14 mouse cellular contexts compared by ENCODE assay signal in the genomic region with DNA sequence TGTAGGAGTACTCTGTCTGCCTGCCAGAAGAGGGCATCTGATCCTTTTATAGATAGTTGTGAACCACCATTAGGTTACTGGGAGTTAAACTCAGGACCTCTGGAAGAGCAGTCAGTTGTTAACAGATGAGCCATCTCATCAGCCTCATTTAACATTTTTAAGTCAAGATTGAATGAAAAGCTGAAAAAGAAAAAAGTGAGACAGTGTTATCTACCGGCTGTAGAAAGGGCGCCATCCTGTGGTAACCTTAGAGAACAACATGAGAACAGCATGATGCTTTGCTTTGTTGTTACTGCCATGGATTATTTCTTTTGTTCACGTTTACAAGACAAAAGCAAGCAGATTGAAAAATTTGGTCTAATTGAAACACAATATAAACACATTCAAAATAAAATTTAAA. TPM values are rescaled to one million over a fixed set of nuclear protein-coding genes. Genes with fewer than 3 reads are reported as not detected.
DNase-seq lines count a peak whose midpoint lies in the region; ATAC-seq and TF ChIP-seq lines count a peak whose summit lies in the region.
"Had no signal": no experiment of that assay in that cellular context is flagged by ENCODE, and none has a peak within 500 bp of the region (broad histone marks: within the 10 kb centered on the region; RNA-seq: fewer than 3 reads in every experiment).

No protein-coding gene starts in this region.

- H3K27me3 ChIP-seq in hindbrain, postnatal 0 days (ENCODE audit: insufficient read depth, low read length) = no peaks in the 10 kb centered on the region
- no peaks in the 10 kb centered on the region for H3K27me3 ChIP-seq in hindbrain, embryonic 14.5 days (ENCODE audit: control insufficient read depth, insufficient read depth, low read length)
- H3K27me3 ChIP-seq in stomach, postnatal 0 days (ENCODE audit: control insufficient read depth, insufficient read depth, low read length) = no peaks in the 10 kb centered on the region
- H3K27me3 ChIP-seq: lung, embryonic 15.5 days; stomach, embryonic 15.5 days had no signal

- ATAC-seq in hindbrain, postnatal 0 days = no peak
- no peak for ATAC-seq in hindbrain, embryonic 14.5 days (ENCODE audit: low FRiP score)
- ATAC-seq in stomach, postnatal 0 days (ENCODE audit: low FRiP score, low TSS enrichment) = no peak

- no peak for TF ChIP-seq EP300 in stomach, postnatal 0 days (optimal IDR thresholded peaks at IDR 0.05)

- TF ChIP-seq CTCF in hindbrain, postnatal 0 days (IDR thresholded peaks at IDR 0.05; ENCODE audit: low read depth) = peak; percentile 60
- peak; percentile 70 for TF ChIP-seq CTCF in stomach, postnatal 0 days (IDR thresholded peaks at IDR 0.05; ENCODE audit: low read depth)

- H3K4me2 ChIP-seq in hindbrain, postnatal 0 days (ENCODE audit: low read depth, low read length) = no peak overlapping the region
- H3K4me2 ChIP-seq in hindbrain, embryonic 14.5 days (replicated peaks) = no peak overlapping the region
- no peak overlapping the region for H3K4me2 ChIP-seq in stomach, postnatal 0 days (replicated peaks; ENCODE audit: low read depth)
- H3K4me2 ChIP-seq: lung, embryonic 15.5 days; stomach, embryonic 15.5 days had no signal

- H3K9ac ChIP-seq in hindbrain, postnatal 0 days (replicated peaks; ENCODE audit: low read length) = no peak overlapping the region
- H3K9ac ChIP-seq in hindbrain, embryonic 14.5 days = no peak overlapping the region
- no peak overlapping the region for H3K9ac ChIP-seq in stomach, postnatal 0 days (ENCODE audit: low read length)
- H3K9ac ChIP-seq: lung, embryonic 15.5 days; stomach, embryonic 15.5 days had no signal

- H3K27ac ChIP-seq in hindbrain, postnatal 0 days = no peak overlapping the region
- no peak overlapping the region for H3K27ac ChIP-seq in hindbrain, embryonic 14.5 days
- H3K27ac ChIP-seq in stomach, postnatal 0 days (replicated peaks) = no peak overlapping the region
- H3K27ac ChIP-seq: forebrain, embryonic 10.5 days; lung, embryonic 15.5 days; stomach, embryonic 15.5 days had no signal

- DNase-seq in hindbrain, postnatal 0 days (ENCODE audit: low spot score) = peak; percentile 50
- DNase-seq in hindbrain, embryonic 14.5 days (ENCODE audit: low spot score) = no peak
- peak; percentile 18 for DNase-seq in right cerebral cortex, postnatal 4 days
- DNase-seq in right cerebral cortex, postnatal 25 days = no peak
- DNase-seq in R1 (ENCODE audit: low read depth, low spot score) = peak; percentile 65
- no peak for DNase-seq in stomach, postnatal 0 days (ENCODE audit: low spot score)
- no peak for DNase-seq in kidney, postnatal 4 days
- no peak for DNase-seq in layer of hippocampus, adult 8-10 months (ENCODE audit: low spot score in 2 of 2)
- DNase-seq: cerebellum, postnatal 36 days; gastrocnemius, postnatal 36 days; heart, postnatal 36 days had no signal

- peaks cover 4% of the 10 kb centered on the region; the same call in 1 of the 2 replicates for H3K36me3 ChIP-seq in hindbrain, postnatal 0 days (ENCODE audit: insufficient read depth, low read length)
- H3K36me3 ChIP-seq in hindbrain, embryonic 14.5 days (replicated peaks; ENCODE audit: control insufficient read depth, insufficient read depth) = peaks cover 30% of the 10 kb centered on the region
- H3K36me3 ChIP-seq in stomach, postnatal 0 days (ENCODE audit: control insufficient read depth, insufficient read depth, low read length) = 0 out of 2 replicates have a peak, but pooled peaks cover 2% of the 10 kb centered on the region
- H3K36me3 ChIP-seq: stomach, embryonic 15.5 days had no signal

- H3K9me3 ChIP-seq in hindbrain, postnatal 0 days (ENCODE audit: low read length) = no peaks in the 10 kb centered on the region
- H3K9me3 ChIP-seq in hindbrain, embryonic 14.5 days (ENCODE audit: control insufficient read depth, low read length) = 0 out of 2 replicates have a peak, but pooled peaks cover 3% of the 10 kb centered on the region
- H3K9me3 ChIP-seq in stomach, postnatal 0 days (ENCODE audit: control insufficient read depth, low read length) = no peaks in the 10 kb centered on the region
- H3K9me3 ChIP-seq: lung, embryonic 15.5 days; stomach, embryonic 15.5 days had no signal

- H3K4me1 ChIP-seq in hindbrain, postnatal 0 days (ENCODE audit: insufficient read depth, low read length) = no peaks in the 10 kb centered on the region
- no peaks in the 10 kb centered on the region for H3K4me1 ChIP-seq in hindbrain, embryonic 14.5 days (replicated peaks; ENCODE audit: control insufficient read depth, insufficient read depth, low read length)
- H3K4me1 ChIP-seq in stomach, postnatal 0 days (replicated peaks; ENCODE audit: control insufficient read depth, insufficient read depth) = no peaks in the 10 kb centered on the region; the same call in 1 of the 2 replicates
- H3K4me1 ChIP-seq: forebrain, embryonic 10.5 days; stomach, embryonic 15.5 days had no signal

- H3K4me3 ChIP-seq in hindbrain, postnatal 0 days (ENCODE audit: low read length) = no peak overlapping the region
- no peak overlapping the region for H3K4me3 ChIP-seq in hindbrain, embryonic 14.5 days (replicated peaks; ENCODE audit: low read length)
- H3K4me3 ChIP-seq in stomach, postnatal 0 days (ENCODE audit: low read depth, low read length) = no peak overlapping the region
- H3K4me3 ChIP-seq: forebrain, embryonic 10.5 days; lung, embryonic 15.5 days; stomach, embryonic 15.5 days had no signal

- WGBS in hindbrain, postnatal 0 days = 44% methylated on average over 3 of the region's 3 CpGs
- 42% methylated on average over 3 of the region's 3 CpGs for WGBS in hindbrain, embryonic 14.5 days
- WGBS in stomach, postnatal 0 days = 46% methylated on average over 3 of the region's 3 CpGs

RNA-seq across cellular contexts. Expression of gene Vps8, which starts 10.6 kb away (rescaled TPM):
- total RNA-seq in hindbrain, postnatal 0 days (2014; rRNA removed) = 27.9 and 39.9 TPM in 2 replicates
- polyA plus RNA-seq in hindbrain, postnatal 0 days (2015; fragmentation: Nextera tagmentation; extraction: Ambion mirVana) = 21.2 and 24.3 TPM in 2 replicates
- polyA plus RNA-seq in hindbrain, embryonic 14.5 days (2014; fragmentation: Nextera tagmentation; extraction: Ambion mirVana) = 37.0 and 40.7 TPM in 2 replicates
- 7.0 and 8.2 TPM in 2 replicates for polyA plus RNA-seq in stomach, postnatal 0 days (2015; fragmentation: Nextera tagmentation; extraction: Ambion mirVana)
- 10 to 100 TPM; 47.6 to 58.3 (median 51.8) TPM for total RNA-seq in layer of hippocampus, adult 8-10 months (2022)

Comparison
In these comparisons a context has a peak if more than half of its experiments do, and no peak if none do; other contexts are left out.
1. DNase-seq: peak in hindbrain, postnatal 0 days (single experiment), right cerebral cortex, postnatal 4 days (single experiment) and R1 (single experiment); none in hindbrain, embryonic 14.5 days (single experiment), right cerebral cortex, postnatal 25 days (single experiment), stomach, postnatal 0 days (single experiment), kidney, postnatal 4 days (0 of 2) and layer of hippocampus, adult 8-10 months (0 of 2).